In the genomic region with DNA sequence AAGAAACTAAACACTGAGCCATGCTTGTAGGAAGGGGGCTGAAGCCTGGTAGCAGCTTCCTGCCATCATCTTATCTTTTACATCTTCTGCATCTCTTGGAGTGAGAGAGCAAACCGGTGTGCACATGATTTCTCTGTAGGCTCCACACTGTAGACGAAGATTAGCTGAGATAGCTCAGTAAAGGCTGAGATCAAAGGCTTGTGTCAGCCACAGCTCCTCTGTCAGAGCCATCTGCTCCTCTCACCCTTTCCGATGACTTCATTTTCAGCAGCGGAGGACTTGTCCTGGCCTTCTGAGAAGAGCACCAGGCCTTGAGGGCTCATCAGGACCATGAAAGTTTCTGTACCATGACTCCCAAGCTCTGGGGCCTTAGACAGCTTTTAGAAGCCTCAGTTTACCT, we compare ENCODE assay signal across 23 mouse cellular contexts. TPM values are rescaled to one million over a fixed set of nuclear protein-coding genes. Genes with fewer than 3 reads are reported as not detected.
A peak's percentile ranks its signal among the peaks of the same experiment; 100 is the strongest.
DNase-seq lines count a peak whose midpoint lies in the region; ATAC-seq and TF ChIP-seq lines count a peak whose summit lies in the region.
"Had no signal": no experiment of that assay in that cellular context is flagged by ENCODE, and none has a peak within 500 bp of the region (broad histone marks: within the 10 kb centered on the region; RNA-seq: fewer than 3 reads in every experiment).

No protein-coding gene starts in this region.

- intact Hi-C loops in gastrocnemius, adult 2 months (cut with DNase I): no loop called here
- intact Hi-C loops in gastrocnemius, postnatal 14 days (cut with DNase I; ENCODE audit: low total_unique reads): no loop called here
- intact Hi-C loops in left cerebral cortex, adult 2 months (cut with DNase I): no loop called here

- no peak for DNase-seq in gastrocnemius, adult 2 months
- no peak for DNase-seq in gastrocnemius, postnatal 14 days
- DNase-seq in CD4-positive helper T cell, adult 2 months (ENCODE audit: low read depth, low spot score): peak; percentile 94
- DNase-seq in thymus, postnatal 10 days (ENCODE audit: low spot score in 2 of 2): peak; percentile 72 to 76
- DNase-seq in left cerebral cortex, adult 2 months (ENCODE audit: extremely low spot score in 1 of 2, low spot score in 2 of 2): no peak
- DNase-seq in urinary bladder, postnatal 4 days (ENCODE audit: low spot score in 2 of 2): no peak
- DNase-seq in cerebellum, adult 11-12 months: no peak
- DNase-seq: cerebellum, postnatal 36 days; heart, postnatal 14 days; kidney, adult 11 months; kidney, postnatal 10 days; liver, embryonic 13.5 days; midbrain, embryonic 14.5 days; right cerebral cortex, adult 18-20 months had no signal

- peak overlapping the region; percentile 2; the same call in 1 of the 2 replicates for H3K27ac ChIP-seq in gastrocnemius, adult 2 months
- no peak overlapping the region for H3K27ac ChIP-seq in left cerebral cortex, adult 2 months
- H3K27ac ChIP-seq: hindbrain, embryonic 15.5 days; limb, embryonic 12.5 days; liver, embryonic 13.5 days; lung, embryonic 15.5 days had no signal

- H3K4me3 ChIP-seq in gastrocnemius, adult 2 months: no peak overlapping the region
- no peak overlapping the region for H3K4me3 ChIP-seq in left cerebral cortex, adult 2 months
- H3K4me3 ChIP-seq: hindbrain, embryonic 15.5 days; limb, embryonic 12.5 days; liver, embryonic 13.5 days; lung, embryonic 15.5 days; myocyte had no signal

- peak; percentile 94 for ATAC-seq in inflammation-experienced regulatory T-cells, adult 6 months
- ATAC-seq: forebrain, embryonic 14.5 days; Patski had no signal

- no peak for TF ChIP-seq CTCF in gastrocnemius, adult 2 months (IDR thresholded peaks at IDR 0.05)
- no peak for TF ChIP-seq CTCF in left cerebral cortex, adult 2 months (IDR thresholded peaks at IDR 0.05)

RNA-seq across cellular contexts. Expression of a gene that starts 20.7 kb away (rescaled TPM):
- not detected for total RNA-seq in gastrocnemius, adult 2 months (2021)
- total RNA-seq in gastrocnemius, postnatal 14 days (2021): not detected
- polyA plus RNA-seq in inflammation-experienced regulatory T-cells, adult 6 months (2017; shearing (Covaris generic)): not detected
- total RNA-seq in left cerebral cortex, adult 2 months (2021): 1 to 10 TPM; 1.6 to 2.6 TPM
- total RNA-seq: adrenal gland, postnatal 4 days; heart, postnatal 14 days had no signal
- polyA plus RNA-seq: liver, embryonic 13.5 days; lung, embryonic 15.5 days; myocyte; Patski; stomach, embryonic 16.5 days had no signal

RNA-seq across cellular contexts. Expression of a gene that starts 24.3 kb away (rescaled TPM):
- 100 to 1,000 TPM; 548 to 725 TPM for total RNA-seq in gastrocnemius, adult 2 months (2021)
- total RNA-seq in gastrocnemius, postnatal 14 days (2021): 100 to 1,000 TPM; 113 to 172 TPM
- polyA plus RNA-seq in inflammation-experienced regulatory T-cells, adult 6 months (2017; shearing (Covaris generic)): 10 to 100 TPM; 22.5 to 68.5 (median 47.2) TPM
- 1 to 10 TPM; 3.3 to 3.7 TPM for total RNA-seq in left cerebral cortex, adult 2 months (2021)

RNA-seq across cellular contexts. Expression of a gene that starts 57.0 kb away (rescaled TPM):
- 1 to 10 TPM; 5.7 to 7.3 TPM for total RNA-seq in gastrocnemius, adult 2 months (2021)
- total RNA-seq in gastrocnemius, postnatal 14 days (2021): 1 to 10 TPM; 3.1 to 3.6 TPM
- 1 to 10 TPM; 1.3 to 2.3 (median 1.9) TPM for polyA plus RNA-seq in inflammation-experienced regulatory T-cells, adult 6 months (2017; shearing (Covaris generic))
- 10 to 100 TPM; 34.2 to 35.1 TPM for total RNA-seq in left cerebral cortex, adult 2 months (2021)

Comparison
In these comparisons a context has a peak if more than half of its experiments do, and no peak if none do; other contexts are left out.
1. DNase-seq: peak in CD4-positive helper T cell, adult 2 months (single experiment) and thymus, postnatal 10 days (2 of 2); none in gastrocnemius, adult 2 months (single experiment), gastrocnemius, postnatal 14 days (single experiment), left cerebral cortex, adult 2 months (0 of 2), urinary bladder, postnatal 4 days (0 of 2) and cerebellum, adult 11-12 months (single experiment).
2. RNA of a gene that starts 24.3 kb away (total RNA-seq): 548 to 725 TPM in gastrocnemius, adult 2 months and 113 to 172 TPM in gastrocnemius, postnatal 14 days; 3.3 to 3.7 TPM in left cerebral cortex, adult 2 months; every median in the first group is over 10 times any median in the second.
3. RNA of a gene that starts 57.0 kb away (total RNA-seq): 34.2 to 35.1 TPM in left cerebral cortex, adult 2 months; 5.7 to 7.3 TPM in gastrocnemius, adult 2 months and 3.1 to 3.6 TPM in gastrocnemius, postnatal 14 days; every median in the first group is over 4 times any median in the second.